Mouse (Mus musculus) naive thymus-derived CD4-positive, alpha-beta T cell, adult 2 months (primary cell): Measurements from ENCODE around the gene Got1.

Experiments
- DNase-seq: peaks from one replicate; pipeline ENCODE4 v3.0.0-alpha.2; 2011; ENCODE audit warnings: low read depth

Got1 gene

DNA sequence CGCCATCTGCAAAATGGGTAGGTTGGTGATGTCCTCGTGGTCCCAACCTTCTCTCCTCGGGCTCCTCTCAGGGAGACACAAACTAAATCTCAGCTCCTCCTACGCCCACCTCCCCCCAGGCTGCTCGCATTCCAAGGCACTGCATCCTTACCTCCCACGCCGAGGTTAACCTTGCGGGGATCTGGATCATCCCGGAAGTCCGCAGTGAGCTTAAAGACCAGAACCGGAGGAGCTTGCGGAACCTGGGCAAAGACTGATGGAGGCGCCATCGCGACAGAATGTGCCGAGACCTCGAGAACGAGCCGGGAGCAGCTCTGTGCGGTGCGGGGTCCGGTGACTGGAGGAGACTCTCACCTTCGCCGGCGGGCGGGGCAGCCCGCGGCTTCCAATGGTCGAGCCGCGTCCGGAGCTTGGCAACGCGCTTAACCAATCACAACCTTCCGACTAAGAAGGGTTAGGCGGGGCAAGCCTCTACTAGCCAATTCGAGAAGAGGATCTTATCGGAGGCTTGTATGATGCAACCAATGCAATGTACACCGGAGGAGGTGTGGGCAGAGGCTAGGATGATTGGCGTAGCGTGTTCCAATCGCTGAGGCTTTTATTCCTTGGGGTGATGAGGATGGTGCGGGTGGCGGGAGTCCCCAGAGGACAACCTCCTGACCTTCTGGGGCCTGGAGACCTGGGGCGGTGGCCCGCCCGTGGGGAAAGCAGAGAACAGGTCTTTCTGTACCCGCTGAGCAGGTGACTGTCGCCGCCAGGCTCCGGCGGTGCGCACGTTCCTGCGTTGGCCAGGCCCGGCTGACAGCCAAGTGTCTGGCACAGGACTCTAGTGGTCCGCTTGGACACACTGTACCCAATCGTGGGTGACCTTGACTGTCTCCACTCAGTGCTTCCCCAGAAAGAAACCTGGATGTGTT, at the start of gene Got1:
Got1 (minus strand) TSS at position 419 of the 917 bp plus-strand sequence.
- DNase-seq: peak; percentile 97

DNA sequence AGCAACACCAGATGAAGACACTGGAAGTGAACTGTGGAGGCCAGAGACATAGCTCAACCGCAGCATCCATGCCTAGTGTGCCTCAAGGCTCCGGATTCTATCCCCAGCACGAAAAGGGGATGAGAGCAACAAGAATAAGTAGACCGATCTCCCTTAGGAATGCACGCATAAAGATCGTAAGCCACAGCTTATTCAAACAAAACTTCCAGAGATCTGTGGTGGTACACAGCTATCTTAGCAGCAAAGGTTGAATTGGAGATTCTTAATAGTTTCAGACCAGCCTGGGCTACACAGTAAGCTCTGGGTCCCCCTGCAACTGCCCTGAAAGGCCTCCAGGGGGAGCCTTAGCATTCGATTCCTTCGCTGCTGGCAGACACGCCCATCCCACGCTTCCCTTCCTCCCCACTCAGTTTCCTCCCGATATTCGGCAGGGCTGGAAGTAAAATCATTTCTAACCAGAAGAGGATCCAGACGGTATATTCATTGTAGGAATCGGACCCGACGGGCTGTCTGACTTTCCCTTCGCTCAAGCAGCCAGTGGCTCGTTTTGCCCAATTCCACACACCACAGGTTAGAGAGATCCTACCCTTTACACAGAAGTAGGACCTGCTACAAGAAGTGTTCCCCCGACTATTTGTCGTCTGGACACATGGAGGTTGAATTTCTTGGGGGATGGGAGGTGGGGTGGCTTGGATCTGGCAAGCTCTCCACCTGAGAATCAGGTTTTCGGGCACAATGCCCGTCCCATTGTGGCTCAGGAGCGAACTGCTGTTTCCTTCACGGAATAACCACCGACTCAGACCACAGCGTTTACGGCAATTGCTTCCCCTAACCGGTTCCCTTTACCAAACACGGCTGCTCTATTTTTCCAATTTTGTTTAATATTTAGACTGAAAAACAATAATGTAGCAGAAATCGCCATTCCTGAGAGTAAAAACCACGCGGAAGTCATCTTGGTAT, 46.7 kb upstream of the Got1 start:
- DNase-seq: peak; percentile 81

DNA sequence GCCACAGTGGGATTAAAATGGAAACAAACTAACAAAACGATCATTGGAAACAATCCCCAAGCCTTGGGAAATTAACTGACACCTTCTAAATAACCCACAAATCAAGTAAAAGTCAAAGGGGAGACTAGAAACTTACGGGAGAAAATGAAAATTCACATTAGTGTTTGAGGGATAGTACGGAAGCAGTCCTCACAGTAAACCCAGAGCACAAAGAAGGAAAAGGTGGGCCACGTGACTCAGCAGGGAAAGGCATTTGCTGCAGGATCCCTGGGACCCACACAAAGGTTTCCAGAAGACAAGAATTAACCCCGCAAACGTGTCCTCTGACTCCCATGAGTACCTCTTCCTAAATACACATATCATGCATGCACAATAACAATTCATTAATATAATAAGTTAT, 44.7 kb upstream of the Got1 start:
- no peak for DNase-seq

DNA sequence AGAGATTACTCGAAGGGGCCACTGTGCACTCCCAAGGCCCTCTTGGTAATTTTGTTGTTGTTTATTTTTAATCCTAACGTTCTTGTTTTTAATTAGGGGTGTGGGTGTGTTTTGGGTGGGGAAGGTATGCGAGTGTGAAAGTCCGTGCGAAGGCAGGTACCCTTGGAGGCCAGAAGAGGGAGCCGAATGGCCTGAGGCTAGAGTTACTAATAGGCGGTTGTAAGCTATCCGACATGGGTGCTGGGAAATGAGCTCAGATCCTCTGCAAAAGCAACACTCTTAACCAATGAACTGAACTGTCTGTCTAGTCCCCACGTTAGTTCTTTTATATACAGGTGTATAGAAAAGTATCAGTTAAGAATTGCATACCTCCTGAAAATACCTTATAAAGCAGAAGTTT, 43.9 kb upstream of the Got1 start:
- DNase-seq: no peak

DNA sequence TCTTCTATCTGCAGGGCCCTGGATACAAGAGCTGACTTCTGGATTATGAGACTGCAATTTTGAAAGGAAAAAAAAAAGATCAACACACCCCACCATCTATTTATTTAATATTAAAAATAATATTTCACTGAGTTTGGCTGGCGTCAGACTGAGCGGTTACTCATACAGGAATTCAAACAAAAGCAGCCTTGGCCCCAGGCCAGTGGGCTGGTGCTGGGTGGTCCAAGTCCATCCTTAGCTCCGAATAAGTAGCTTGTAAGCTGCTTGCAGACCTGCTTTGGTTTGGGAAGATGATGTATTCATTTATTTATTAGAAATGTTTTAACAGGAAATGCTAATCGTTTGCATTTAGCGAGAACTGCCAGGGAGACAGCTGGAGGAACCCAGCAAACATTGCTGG, 38.8 kb upstream of the Got1 start:
- DNase-seq: no peak

DNA sequence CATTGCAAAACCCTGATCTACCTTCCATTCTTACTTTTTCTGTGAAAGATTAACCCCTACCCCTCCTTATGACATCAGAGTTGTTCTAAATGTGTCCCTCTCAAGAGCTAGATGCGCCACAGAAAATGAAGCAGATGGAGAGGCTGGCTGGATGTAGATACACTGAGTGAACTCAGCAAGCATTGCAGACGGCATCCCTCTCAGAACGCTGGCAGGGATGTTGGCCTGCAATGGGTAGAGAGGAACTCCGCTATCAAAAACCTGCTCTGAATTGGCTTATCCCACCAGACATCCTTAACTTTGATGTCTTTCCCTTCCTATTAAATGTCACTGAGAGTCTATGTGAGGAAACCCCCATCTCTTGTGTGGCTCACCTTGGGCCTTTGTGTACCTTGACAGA, 37.4 kb upstream of the Got1 start:
- no peak for DNase-seq

DNA sequence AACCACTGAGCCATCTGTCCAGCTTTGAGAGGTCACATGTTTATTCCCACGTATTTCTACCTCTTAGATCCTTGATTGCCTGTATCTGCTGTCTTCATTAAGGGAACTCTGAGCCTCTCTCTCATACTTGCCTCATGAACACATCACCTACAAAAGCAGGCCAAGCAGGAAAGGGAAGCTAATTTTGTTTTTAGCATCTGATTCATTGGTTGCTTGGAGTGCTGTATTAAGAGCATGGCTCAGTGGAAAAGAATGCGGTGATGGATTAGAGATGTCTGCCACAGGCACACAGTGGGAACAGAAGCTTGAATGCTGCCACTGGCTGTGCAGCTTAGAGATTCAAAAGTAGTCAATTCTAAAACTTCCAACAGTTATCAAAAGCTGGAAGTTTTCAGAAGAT, 35.8 kb upstream of the Got1 start:
- DNase-seq: no peak

DNA sequence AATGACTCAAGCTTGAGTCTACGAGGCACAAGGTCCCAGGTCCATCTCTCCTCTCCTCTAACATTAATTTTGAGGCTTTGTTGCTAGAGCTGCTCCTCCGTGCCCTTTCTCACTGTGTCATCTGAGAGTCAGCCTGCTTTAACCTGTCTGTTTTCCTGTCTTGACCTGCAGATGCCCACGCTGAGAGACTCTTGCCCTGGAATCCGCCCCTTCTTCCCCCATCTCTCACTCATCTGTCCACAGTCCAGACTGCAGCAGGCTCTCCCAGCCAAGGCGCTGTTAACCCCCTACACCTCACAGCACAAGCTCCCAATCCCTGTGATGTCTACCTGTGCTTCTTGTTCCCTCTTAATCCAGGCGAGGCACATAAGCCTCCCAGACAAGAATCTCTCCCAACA, 27.1 kb upstream of the Got1 start:
- DNase-seq: no peak

DNA sequence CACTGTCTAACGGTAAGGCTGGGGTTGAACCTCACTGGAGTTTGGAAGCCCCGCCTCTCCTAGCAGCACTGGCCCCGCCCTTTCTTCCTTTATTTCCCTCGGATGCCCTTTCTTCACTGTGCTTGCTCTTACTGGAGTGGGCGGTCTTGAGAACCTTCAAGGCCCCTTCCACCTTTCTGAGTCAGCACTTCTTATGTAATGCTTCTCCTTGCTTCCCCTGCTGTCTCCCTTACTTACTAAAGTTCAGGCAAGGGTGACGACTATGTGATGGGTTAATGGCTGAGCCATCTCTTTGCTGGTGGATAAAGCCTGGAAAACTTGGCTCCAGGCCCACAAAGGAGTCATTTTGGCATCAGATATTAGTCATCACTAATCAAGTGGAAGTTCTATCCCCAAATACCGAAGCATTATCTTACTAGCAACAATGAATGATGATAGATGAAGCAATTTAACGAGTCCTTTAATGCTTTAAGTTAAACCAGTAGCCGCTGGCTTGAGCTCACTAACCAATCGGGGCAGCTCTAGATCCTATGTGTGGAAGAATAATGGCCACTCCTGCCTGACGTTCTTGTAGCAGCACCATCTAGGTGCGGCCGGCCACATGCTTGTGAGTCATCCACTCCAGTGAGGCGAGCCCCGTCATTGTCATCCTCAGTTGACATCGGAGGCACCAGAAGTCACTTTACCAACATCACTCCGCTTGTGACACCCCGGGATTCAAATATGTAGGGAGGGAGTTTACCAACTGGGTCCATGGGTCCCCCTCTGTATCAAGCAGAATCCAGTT, 26.5 kb upstream of the Got1 start:
- DNase-seq: no peak

DNA sequence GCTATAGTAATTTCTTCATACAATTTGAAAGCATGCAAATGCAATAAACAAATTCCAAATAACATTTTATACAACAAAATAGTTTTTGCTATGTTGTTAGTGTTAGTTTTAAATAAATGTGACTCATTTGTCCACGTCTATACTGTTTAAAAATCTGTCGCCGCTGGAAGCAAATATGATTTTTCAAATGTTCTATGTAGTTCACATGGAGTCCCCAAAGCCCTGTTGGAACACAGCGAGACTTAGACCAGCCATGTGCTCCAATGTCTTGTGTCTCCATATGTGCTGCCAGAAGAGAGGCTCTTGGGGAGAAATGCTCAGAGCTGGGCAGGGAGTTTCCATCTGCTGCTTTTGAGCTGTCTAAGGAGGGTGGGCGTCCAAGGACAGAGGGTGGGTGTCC, 23.7 kb upstream of the Got1 start:
- no peak for DNase-seq

DNA sequence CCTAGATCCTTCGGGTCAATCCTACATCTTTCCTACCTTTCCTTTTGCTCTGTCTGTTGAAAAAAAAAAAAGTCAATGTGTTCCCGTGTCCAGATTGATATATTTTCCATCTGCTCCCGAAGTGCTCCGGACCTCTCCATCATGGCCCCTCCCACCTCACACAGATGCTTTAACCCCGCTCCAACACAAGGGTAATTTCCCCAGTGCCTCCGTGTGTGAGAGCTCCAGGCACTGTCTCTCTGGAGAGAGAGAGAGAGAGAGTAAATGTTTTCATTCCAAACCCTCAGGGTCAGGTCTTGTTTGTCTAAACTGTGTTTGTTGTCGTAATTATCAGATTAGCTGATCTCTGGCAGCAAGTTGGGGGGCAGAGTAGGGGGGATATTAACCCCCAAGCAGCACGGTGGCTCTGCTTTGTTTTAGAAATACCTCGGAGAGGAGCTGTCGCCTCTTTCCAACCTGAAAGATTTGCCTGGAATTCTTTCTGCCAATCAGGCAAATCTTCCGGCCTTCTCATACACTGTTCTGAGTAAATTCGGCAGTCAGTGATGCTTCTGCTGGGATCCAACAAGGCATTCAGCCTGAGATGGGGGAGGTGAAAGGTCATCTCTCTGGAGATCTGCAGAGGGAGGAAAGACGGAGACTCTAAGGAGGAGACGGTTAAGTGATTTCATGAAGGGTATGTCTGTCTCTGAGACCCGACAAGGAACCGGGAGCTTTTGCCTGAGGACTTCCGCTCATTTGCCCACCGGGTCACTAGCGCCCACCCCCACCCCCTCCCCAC, 22.1 kb upstream of the Got1 start:
- no peak for DNase-seq

DNA sequence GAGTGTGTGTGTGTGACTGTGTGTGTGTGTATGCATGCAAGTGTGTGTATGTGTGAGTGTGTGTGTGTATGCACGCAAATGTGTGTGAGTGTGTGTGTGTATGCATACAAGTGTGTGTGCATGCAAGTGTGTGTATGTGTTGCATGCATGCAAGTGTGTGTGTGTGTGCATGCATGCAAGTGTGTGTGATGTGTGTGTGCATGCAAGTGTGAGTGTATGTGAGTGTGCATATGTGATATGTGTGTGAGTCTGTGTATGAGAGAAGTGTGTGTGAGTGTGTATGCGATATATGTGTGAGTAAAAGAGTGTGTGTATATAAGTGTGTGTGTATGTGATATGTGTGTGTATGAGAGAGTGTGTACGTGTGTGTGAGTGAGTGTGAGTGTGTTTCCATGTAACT, 11.0 kb upstream of the Got1 start:
- DNase-seq: no peak

DNA sequence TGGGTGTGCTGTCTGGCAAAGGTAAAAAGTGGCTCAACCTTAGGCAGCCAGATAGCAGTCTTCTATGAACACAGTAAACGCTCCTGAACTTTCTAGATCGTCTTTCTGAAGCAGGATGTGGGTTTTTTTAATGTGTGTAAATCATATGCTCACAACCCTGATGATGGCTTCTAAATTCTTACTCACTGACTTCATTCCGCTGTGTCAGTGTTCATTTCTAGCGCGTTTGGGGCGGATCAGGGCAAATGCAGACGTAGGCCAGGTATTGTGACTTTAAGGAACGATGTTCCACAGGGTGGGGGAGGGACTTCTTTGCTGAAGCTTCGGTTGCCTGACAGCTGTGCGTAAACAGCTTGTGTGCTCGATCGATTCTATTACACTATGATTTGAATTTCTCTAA, 6.5 kb upstream of the Got1 start:
- DNase-seq: peak; percentile 94

DNA sequence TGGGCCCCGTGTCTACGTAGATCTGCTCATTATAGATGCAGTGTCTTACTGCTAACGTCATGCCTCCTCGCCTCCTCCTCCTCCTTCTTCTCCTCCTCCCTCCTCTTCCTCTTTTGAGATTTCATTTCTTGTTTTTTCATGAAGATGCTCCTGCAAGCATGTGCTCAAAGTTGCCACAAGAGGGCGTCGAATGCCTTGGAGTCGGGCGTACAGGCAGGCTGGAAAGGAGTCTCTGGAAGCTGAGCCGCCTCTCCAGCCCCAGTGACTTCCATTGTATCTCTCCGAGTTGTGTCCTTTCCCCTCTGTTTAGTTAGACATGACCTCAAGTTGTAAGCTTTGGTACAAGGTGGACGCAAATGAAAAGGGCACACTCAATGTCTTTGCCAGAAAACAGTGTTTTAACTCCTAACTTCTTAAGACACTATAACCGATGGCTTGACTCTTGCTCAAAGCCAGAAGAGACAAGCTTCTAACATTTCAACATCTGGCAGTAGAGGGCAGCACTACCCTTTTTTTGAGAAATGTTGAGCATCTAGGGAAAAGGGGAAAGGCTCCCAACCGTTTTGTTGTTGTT, 5.9 kb upstream of the Got1 start:
- DNase-seq: peak; percentile 86

DNA sequence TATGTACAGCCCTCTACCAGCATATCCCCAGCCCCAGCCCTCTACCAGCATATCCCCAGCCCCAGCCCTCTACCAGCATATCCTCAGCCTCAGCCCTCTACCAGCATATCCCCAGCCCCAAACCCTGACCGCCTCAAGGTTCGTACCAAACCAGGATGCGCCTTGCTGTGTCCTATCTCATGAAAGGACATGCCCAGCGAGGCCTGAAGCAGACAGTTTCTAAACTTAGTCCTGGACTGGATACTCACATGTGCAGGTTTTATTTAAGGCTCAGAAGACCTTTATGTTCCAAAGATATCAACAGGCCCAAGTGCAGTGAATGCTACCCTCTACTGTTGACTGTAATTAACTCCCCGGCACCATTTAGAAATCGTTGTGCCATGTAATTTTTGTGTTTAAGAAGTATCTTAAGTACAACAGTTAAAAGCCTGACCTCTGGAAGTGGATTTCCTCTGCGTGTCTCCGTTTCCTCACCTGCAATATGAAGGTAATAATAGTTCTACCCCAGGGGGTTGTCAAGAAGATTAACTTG, 3.7 kb upstream of the Got1 start:
- DNase-seq: no peak

DNA sequence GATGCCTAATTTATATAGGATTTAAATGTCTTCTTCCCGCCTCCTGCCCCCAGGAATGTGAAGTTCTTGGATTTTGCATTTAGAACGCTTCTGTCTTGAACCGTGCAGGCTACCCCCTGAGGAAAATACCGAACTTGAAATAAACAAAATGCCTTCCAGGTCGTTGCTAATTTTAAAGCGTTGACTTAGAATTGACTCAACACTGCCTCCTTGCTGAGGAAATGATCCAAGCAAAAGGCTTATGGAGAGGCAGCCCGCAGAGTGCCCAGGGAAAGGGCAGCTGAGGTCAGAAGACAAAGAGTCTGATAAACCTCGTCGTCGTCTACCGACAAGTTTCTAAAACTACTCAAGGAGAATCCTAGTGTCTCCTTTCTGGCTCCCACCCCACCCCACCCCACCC, 2.7 kb upstream of the Got1 start:
- peak; percentile 31 for DNase-seq

DNA sequence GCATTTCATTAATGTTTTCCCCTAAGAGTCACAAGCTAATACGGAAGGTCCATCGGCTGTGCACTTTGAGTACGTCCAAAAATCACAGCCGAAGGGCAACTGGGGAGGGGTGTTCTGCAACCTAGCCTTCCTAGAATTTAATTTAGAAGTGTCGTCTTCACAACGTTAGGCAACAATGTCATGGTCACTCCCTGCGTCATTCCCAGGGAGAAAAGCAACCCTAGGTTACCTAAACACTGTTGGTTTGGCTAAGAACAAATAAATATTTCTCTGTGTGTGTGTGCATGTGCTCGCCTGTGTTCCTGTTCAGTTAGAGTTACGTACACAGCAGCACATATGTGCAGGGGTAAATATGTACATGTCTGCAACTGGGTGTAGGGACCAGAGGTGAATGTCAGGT, 1.6 kb upstream of the Got1 start:
- DNase-seq: no peak

DNA sequence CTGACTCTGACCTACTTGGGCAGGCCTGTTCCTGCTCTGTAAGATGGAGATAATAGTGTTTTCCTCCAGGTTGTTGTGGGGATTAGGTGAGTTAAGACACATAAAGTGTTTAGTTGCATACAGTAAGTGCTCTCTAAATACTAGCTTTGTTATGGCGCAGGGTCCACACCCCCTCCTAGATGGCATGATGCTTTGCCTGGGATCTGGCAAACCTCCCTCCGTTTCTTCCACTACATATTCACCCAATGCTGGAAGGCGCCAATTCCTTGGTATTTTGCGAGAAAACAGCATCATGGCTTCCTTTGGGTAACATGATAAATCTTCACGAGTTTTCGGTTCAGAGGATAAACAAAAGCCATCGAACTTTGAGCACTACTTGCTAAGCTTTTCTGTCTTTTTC, 1.2 kb upstream of the Got1 start:
- no peak for DNase-seq

DNA sequence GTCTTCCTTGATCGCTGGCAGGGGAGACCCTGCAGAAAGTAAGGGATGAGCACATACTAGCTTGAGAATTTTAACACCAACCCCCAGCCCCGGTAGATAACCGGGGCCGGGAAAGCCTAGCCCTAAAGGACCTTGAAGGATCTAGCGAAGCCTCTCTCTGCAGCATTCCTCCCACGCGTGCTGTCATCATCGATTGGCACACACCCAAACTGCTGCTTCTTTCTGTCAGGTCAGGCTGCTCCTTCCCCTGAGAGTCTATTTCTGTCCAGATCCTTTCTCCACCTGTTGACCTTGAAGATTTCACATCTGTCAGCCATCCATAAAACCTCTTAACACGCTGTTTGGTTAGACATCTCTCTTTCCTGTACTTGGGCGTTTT, 688 bp upstream of the Got1 start:
- no peak for DNase-seq

DNA sequence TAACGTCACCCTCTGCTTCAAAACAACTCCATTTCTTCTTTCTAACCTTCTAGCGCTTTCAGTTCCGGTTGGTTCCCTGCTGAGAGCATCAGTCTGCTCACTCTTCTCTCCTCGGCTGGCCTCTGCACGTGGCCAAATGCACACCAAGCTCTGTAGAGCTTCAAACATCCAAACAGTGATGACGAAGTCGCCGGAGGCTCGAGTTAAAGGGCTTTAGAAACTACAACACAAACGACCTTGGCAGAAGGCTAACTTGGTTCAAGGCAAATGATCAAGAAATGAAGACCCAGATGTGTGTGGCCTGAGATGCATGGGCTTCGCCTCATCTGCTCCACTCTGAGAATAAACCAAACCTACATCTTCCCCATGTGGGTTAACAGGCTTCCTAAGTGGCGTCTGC, 854 bp downstream of the Got1 start:
- DNase-seq: peak; percentile 88

DNA sequence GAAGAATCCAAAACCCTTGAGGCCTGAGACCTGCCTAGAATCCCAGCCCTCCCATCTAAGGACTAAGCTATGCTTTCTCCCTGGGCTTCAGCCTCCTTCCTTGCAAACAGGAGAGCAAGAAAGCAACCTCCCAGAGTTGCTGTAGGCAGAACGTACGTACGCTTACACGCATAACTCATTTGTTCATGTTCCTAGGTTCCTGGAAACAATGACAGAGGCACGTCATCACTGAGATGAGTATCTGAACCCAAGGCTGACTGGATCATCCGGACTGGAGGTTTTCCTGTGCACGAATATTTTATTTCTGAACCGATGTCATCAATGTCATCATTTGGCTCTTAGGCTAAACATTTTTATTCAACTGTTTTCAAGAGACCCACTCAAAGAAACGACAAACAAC, 2.4 kb downstream of the Got1 start:
- DNase-seq: peak; percentile 33
